Mouse (Mus musculus) kidney, embryonic 16.5 days (tissue): ENCODE results near the gene Mfsd10. TPM values are rescaled to one million over a fixed set of nuclear protein-coding genes. Genes with fewer than 3 reads are reported as not detected.
"Not testable (repeated sequence)": the region's sequence is repeated elsewhere in the genome, so short reads cannot be mapped to it uniquely, and the experiment has no call there.

Experiments used
- ATAC-seq: fragments of 200-750 bp; cut with Nextera tagmentation; 2 replicates; pipeline ENCODE4 v1.8.0; 2017; ENCODE audit warnings: moderate TSS enrichment; ENCODE audit not compliant: low FRiP score, low TSS enrichment
- H3K27ac ChIP-seq: fragments of 300-500 bp; sonication (generic); 2 replicates; pipeline ENCODE4 v1.5.1; 2014; ENCODE audit warnings: low read length
- H3K27me3 ChIP-seq: fragments of 300-500 bp; sonication (generic); 2 replicates; pipeline ENCODE4 v1.6.1; 2014; ENCODE audit warnings: low read length, control low read depth, mixed read lengths; ENCODE audit not compliant: insufficient read depth
- H3K36me3 ChIP-seq: fragments of 300-500 bp; sonication (generic); 2 replicates; pipeline ENCODE4 v1.6.1; 2014; ENCODE audit warnings: low read length, control low read depth, mixed read lengths; ENCODE audit not compliant: insufficient read depth
- H3K4me1 ChIP-seq: fragments of 300-500 bp; sonication (generic); 2 replicates; pipeline ENCODE4 v1.6.1; 2014; ENCODE audit warnings: low read length, control low read depth, mixed read lengths; ENCODE audit not compliant: insufficient read depth
- H3K4me2 ChIP-seq: fragments of 300-500 bp; sonication (generic); replicated peaks from 2 replicates; pipeline ENCODE4 v1.6.1; 2014; ENCODE audit warnings: low read depth, low read length
- H3K4me3 ChIP-seq: fragments of 300-500 bp; sonication (generic); 2 replicates; pipeline ENCODE4 v1.5.1; 2014; ENCODE audit warnings: mild to moderate bottlenecking, low read length
- H3K9ac ChIP-seq: fragments of 300-500 bp; sonication (generic); replicated peaks from 2 replicates; pipeline ENCODE4 v1.6.1; 2014; ENCODE audit warnings: low read length
- H3K9me3 ChIP-seq: fragments of 300-500 bp; sonication (generic); 2 replicates; pipeline ENCODE4 v1.6.1; 2016; ENCODE audit warnings: low read length, control low read depth
- WGBS: fragments of 180-500 bp; shearing (Covaris S2); extraction: QIAGEN DNeasy Blood & Tissue Kit; methylation state at CpG from one replicate; pipeline ENCODE4 v1.1.7; 2014; 5-methylcytosine and 5-hydroxymethylcytosine counted together
- polyA plus RNA-seq: library from polyadenylated mRNA; unstranded; fragments of >200 nt; fragmentation: Nextera tagmentation; extraction: Ambion mirVana; gene quantifications from 2 replicates; pipeline ENCODE4 v1.2.1, GENCODE M21; 2015

Mfsd10 gene
- polyA plus RNA-seq, 1 experiment from 2014 or later = 154 TPM

GRCm38 (mm10) chr5:34608226-34608625, 28.8 kb downstream of the Mfsd10 start:
- Histone ChIP-seq H3K27me3 (no peaks in the 10 kb centered on the region), H3K27ac (no peak overlapping the region), H3K9me3 (no peaks in the 10 kb centered on the region), H3K36me3 (peaks cover 43% of the 10 kb centered on the region), H3K9ac (no peak overlapping the region), H3K4me1 (no peaks in the 10 kb centered on the region), H3K4me2 (no peak overlapping the region), H3K4me3 (no peak overlapping the region)
- WGBS = 83% methylated on average over 3 of the region's 3 CpGs
- ATAC-seq = no peak

GRCm38 (mm10) chr5:34607100-34607880, 29.7 kb downstream of the Mfsd10 start:
- Histone ChIP-seq H3K9me3 (no peaks in the 10 kb centered on the region), H3K4me2 (no peak overlapping the region), H3K4me1 (no peaks in the 10 kb centered on the region), H3K9ac (no peak overlapping the region), H3K27ac (no peak overlapping the region), H3K4me3 (no peak overlapping the region), H3K27me3 (no peaks in the 10 kb centered on the region), H3K36me3 (peaks cover 42% of the 10 kb centered on the region)
- ATAC-seq = no peak
- WGBS = 93% methylated on average over 8 of the region's 8 CpGs

GRCm38 (mm10) chr5:34604576-34604975, 32.4 kb downstream of the Mfsd10 start:
- WGBS = 97% methylated on average over 5 of the region's 5 CpGs
- H3K36me3 ChIP-seq = peaks cover 35% of the 10 kb centered on the region

GRCm38 (mm10) chr5:34593202-34593727, 43.7 kb downstream of the Mfsd10 start:
- ATAC-seq = no peak
- Histone ChIP-seq H3K4me2 (no peak overlapping the region), H3K4me1 (0 out of 2 replicates have a peak, but pooled peaks cover 6% of the 10 kb centered on the region), H3K36me3 (peaks cover 9% of the 10 kb centered on the region), H3K4me3 (no peak overlapping the region), H3K9me3 (no peaks in the 10 kb centered on the region), H3K27ac (no peak overlapping the region), H3K9ac (no peak overlapping the region), H3K27me3 (no peaks in the 10 kb centered on the region)
- WGBS = 96% methylated on average over 9 of the region's 9 CpGs

More at GRCm38 (mm10) chr5:34604576-34604975, 32.4 kb downstream of the Mfsd10 start:
- Histone ChIP-seq H3K4me2 (no peak overlapping the region), H3K4me3 (no peak overlapping the region), H3K27ac (no peak overlapping the region), H3K9me3 (no peaks in the 10 kb centered on the region), H3K4me1 (no peaks in the 10 kb centered on the region), H3K9ac (no peak overlapping the region), H3K27me3 (no peaks in the 10 kb centered on the region)
- no peak for ATAC-seq

- 0 out of 2 replicates have a peak, but pooled peaks cover 6% of the 10 kb centered on the region for H3K4me1 ChIP-seq
- no peak for ATAC-seq
- WGBS = 94% methylated on average over 6 of the region's 6 CpGs
These were observed 44.3 kb downstream of the Mfsd10 start for GRCm38 (mm10) chr5:34592666-34593065.

GRCm38 (mm10) chr5:34592224-34592623, 44.8 kb downstream of the Mfsd10 start:
- not testable (repeated sequence) for ATAC-seq, H3K4me3 ChIP-seq, H3K27ac ChIP-seq, H3K36me3 ChIP-seq, H3K4me1 ChIP-seq, H3K27me3 ChIP-seq, H3K4me2 ChIP-seq, H3K9me3 ChIP-seq, H3K9ac ChIP-seq
- WGBS = 86% methylated on average over 5 of the region's 5 CpGs

More at GRCm38 (mm10) chr5:34592666-34593065, 44.3 kb downstream of the Mfsd10 start:
- Histone ChIP-seq H3K9ac (no peak overlapping the region), H3K4me3 (no peak overlapping the region), H3K27ac (no peak overlapping the region), H3K36me3 (peaks cover 6% of the 10 kb centered on the region), H3K9me3 (no peaks in the 10 kb centered on the region), H3K27me3 (no peaks in the 10 kb centered on the region), H3K4me2 (no peak overlapping the region)

- no peaks in the 10 kb centered on the region for H3K27me3 ChIP-seq
- 0 out of 2 replicates have a peak overlapping the region, but pooled peaks have one; percentile 6 for H3K27ac ChIP-seq
- no peak overlapping the region for H3K4me2 ChIP-seq
- no peak overlapping the region for H3K4me3 ChIP-seq
- 0 out of 2 replicates have a peak, but pooled peaks cover 6% of the 10 kb centered on the region for H3K4me1 ChIP-seq
- no peak overlapping the region for H3K9ac ChIP-seq
- H3K36me3 ChIP-seq = peaks cover 6% of the 10 kb centered on the region; the same call in 1 of the 2 replicates
- ATAC-seq = no peak
- WGBS = 84% methylated on average over 5 of the region's 5 CpGs
- H3K9me3 ChIP-seq = no peaks in the 10 kb centered on the region
These were observed 45.5 kb downstream of the Mfsd10 start for GRCm38 (mm10) chr5:34591388-34592004.

GRCm38 (mm10) chr5:34590702-34591101, 46.3 kb downstream of the Mfsd10 start:
- ATAC-seq = no peak
- Histone ChIP-seq H3K27me3 (no peaks in the 10 kb centered on the region), H3K4me3 (no peak overlapping the region), H3K27ac (no peak overlapping the region), H3K9ac (no peak overlapping the region), H3K9me3 (no peaks in the 10 kb centered on the region), H3K36me3 (peaks cover 6% of the 10 kb centered on the region; the same call in 1 of the 2 replicates), H3K4me2 (no peak overlapping the region), H3K4me1 (0 out of 2 replicates have a peak, but pooled peaks cover 6% of the 10 kb centered on the region)
- WGBS = 69% methylated on average over 4 of the region's 4 CpGs

- Histone ChIP-seq H3K4me1 (0 out of 2 replicates have a peak, but pooled peaks cover 6% of the 10 kb centered on the region), H3K9ac (no peak overlapping the region), H3K27ac (no peak overlapping the region), H3K36me3 (peaks cover 6% of the 10 kb centered on the region; the same call in 1 of the 2 replicates), H3K9me3 (no peaks in the 10 kb centered on the region), H3K4me3 (no peak overlapping the region), H3K27me3 (no peaks in the 10 kb centered on the region), H3K4me2 (no peak overlapping the region)
- WGBS = 36% methylated on average over 5 of the region's 5 CpGs
- no peak for ATAC-seq
These were observed 47.0 kb downstream of the Mfsd10 start for GRCm38 (mm10) chr5:34590059-34590458.
